Mouse (Mus musculus) thymus, adult 18-20 months (tissue): ENCODE measurements around the gene Ephx1.
"Not testable (repeated sequence)": the region's sequence is repeated elsewhere in the genome, so short reads cannot be mapped to it uniquely, and the experiment has no call there.

Experiments
- DNase-seq, 2 experiments: peaks; one replicate each; pipeline ENCODE4 v3.0.0; 2022; ENCODE audit warnings: mixed read lengths in 2 of 2

The Ephx1 gene

DNA sequence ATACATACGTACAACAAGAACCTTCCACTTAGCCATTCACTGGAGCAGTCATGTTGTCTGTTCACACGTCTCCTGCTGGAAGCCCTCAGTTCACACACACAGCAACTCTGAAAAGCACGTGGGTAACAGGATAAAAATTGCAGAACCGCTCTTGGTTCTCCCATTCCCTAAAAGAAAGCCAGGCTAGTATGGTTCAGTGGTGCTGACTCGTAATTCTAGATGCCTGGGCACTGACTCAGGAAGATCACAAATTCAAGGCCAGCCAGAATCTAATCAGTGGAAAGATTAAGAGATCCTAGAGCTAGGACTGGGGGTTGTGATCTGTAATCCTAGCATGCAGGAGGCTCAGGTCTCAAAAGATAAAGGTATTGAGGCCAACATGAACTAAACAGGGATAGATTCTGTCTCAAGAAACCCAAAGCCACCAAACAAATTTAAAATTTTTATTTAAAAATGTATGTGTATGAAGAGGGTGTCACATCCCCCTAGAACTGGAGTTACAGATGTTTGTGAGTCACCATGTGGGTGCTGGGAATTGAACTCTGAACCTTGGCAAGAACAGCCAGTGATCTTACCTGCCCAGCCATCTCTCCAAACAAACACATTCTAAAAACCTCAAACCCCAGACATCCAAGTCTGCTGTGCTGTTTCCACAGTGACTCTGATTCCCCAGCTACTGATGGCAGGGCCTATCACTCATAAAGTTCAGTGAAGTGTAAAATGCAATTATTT is at the start of gene Ephx1:
Gene Ephx1 (minus strand): TSS at position 149 of the 732 bp plus-strand sequence.
- no peak for DNase-seq

DNA sequence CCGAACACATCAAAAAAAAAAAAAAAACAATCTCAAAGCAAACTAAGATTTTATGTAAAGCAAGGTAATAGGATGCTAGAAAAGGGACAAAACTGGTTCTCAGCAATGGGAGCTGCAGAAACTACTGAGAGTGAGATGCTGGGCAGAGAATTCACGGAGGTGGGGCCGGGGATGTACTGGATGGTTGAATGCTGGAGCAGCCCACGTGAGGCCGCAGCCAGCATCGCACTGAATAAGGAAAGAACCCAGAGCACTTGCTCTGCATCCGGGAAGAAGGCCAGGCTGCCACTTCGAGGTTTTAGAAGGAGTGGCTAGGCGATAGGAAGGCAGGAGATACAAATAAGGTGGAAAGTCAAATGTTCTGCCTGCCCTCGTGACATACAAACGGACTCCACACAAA is 49.0 kb upstream of the Ephx1 start:
- no peak for DNase-seq

DNA sequence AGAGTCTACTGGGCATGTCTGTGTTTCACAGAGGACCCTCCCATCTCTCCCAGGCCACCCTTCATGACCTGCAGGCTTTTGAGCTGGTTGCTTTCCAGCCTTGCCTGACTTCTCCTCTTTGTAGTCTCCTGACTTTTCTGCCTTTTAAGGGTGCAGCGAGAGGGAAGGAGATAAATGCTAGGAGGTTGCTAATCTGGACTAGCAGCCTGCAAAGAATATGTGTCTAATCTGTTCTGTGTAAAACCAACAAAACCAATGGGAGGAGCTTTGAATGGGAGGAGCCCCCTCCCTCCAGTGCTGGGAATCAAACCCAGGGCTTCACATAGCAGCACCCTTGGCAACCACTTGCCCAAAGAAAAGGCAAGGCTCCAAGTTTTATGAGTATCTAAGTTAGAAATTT is 47.6 kb upstream of the Ephx1 start:
- DNase-seq = no peak

DNA sequence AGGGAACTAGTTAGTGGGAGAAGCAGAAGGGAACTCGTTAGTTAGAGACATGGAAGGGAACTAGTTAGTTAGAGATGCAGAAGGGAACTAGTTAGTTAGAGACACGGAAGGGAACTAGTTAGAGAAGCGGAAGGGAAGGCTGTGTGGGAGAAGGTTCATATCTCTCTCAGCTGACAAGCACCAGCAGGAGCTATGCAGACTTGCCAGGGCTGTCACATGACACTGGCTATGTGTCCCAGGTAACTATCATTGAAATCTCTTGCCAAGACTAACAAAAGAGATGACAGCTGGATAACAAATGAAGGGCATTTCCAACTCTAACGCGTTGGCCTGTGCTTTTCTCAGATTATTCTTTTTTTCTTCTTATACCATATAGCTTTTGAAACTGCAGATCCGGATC is 43.9 kb upstream of the Ephx1 start:
- no peak for DNase-seq

DNA sequence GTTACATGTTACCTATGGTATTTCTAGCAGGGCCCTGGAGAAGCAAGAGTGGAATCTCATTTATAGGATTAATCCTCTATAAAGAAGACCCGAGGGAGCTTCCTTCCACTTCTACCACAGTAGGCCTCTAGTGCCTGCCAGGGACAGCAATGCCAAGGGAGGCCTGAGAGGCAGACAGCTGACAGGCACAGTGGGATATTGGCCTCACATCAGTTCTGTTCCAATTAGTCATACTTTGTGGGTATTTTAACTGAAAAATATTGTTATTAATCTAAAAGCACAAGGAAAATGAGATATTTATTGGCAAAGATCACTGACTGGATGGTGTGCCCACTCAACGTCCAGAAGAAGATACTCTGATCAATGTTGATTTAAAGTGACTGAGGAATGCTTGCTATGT is 43.3 kb upstream of the Ephx1 start:
- DNase-seq = no peak

DNA sequence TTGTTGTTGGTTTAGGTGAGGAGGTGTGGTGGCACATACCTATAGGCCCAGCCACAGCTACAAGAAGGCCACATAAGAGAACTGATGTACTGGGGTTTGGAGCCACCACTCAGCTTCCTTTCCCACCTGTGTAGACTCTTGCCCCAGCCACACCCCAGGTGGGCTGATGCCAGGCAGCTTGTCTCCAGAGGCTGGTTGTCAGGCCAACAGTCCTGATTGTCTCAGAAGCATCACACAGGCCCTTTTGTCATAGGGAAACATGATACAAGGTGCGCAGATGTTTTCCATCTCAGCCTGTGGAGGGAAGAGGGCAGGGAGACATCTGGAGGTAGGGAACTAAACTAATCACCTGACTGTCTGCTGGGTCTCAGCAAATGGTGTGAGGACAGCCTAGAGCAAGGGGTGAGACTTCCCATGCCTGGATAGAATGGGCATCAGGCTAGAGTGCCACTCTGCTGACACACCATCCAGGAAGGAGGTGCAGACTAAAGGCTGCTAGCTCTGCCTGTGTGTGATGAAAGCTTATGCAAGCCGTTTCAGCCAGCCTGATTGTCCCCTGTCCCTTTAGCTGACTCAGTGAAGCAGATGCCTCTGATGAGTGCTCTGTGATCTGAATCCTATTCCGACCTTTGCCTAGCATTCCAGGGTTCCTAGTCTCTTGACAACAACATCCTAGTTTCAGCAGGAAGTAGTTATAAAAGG is 41.2 kb upstream of the Ephx1 start:
- DNase-seq = no peak

DNA sequence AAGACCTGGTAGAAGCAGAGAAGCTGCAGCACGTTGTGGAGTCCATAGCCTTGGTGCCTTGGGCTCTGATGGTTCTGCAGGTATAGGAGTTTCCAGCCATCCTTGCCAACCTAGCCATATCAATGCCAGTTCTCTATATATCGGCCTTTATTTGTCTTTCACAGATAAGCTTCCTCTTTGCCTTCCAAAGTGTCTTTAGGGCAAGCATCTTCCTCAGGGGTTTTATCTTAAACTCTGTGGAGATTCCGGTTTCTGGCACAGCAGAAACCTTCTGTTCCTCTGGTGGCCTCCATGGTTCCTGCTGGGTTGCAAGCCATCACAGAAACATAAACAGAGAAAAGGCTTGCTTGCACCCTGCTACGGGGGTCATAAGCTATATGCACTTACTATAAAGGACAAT is 32.2 kb upstream of the Ephx1 start:
- DNase-seq = no peak

- DNase-seq = no peak
These were observed 30.2 kb upstream of the Ephx1 start, which contains the start of gene 9130409I23Rik for GRCm38 (mm10) chr1:181050937-181051336. Gene 9130409I23Rik, plus strand, starts transcription at chr1:181051237.

- DNase-seq = no peak
These were observed 28.7 kb upstream of the Ephx1 start for GRCm38 (mm10) chr1:181049328-181049842.

DNA sequence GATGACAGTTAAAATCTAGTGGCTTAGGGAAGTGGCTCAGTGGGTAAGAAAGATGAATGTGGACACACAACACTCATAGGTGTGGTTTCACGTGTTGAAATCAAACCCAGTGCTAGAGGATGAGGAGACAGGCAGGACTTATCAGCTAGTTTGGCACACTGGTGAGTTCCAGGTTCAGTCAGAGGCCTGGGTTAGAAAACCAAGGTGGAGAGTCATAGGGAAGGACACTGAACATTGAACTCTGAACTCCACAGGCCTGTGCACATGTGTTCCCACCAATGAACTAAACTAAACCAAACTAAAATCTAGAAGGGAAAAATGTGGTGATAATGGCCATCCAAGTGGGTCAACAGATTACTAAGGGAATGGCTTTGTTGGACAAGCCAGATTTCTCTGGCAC is 26.8 kb upstream of the Ephx1 start:
- no peak for DNase-seq

GRCm38 (mm10) chr1:181039652-181040051 is 18.9 kb upstream of the Ephx1 start:
- no peak for DNase-seq

DNA sequence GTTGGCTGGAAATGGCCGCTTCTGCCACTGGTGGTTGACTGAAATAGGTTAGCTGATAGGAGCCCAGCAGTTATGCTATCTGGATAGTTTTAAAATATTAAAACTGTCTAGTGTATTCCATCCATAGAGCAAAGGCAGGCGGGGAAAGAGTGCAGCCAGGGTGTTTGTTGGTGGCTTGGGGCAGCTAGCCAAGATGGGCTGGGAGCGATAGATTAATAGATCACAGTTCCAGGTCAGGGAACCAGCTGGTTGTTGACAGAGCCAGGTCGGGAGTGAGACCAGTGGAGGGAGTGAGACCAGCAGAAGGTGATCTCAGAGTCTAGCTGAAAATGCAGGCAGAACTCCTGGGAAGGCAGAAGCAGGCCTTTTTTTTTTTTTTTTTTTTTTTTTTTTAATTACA is 16.9 kb upstream of the Ephx1 start:
- no peak for DNase-seq

DNA sequence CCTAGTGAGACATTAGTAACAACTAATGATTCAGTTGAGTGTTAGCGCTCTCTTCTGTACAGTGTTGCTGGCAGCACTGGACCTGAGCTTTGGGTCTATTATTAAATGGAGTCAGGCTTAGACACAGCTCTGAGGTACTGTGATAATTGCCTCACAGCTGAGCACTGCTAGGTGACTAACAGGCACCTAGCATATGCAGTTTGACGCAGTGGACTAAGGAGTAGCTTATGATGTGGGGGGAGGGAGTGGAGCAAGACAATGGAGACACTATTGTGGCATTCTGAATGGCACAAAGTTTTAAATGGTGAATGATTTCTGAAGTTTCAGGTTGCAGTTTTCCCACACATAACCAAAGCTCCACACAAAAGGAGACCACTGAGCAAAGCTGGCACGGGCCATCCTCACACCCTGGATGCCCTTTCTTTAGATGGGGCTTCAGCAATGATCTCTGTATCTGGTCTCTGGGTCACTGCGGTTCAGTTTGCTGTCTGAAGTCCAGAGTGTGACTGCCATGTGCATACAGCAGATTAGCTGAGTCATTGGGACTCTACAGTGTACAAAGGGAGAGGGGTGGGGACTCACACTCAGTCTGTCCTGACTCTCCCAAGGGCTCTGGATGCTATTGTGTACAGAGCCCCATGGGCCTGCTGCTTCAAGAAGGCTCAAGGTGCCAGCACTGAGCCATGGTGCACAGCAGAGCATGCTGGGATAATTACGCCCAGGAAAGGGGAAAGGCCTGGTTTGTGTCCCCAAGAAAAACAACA is 14.5 kb upstream of the Ephx1 start:
- DNase-seq = not testable (repeated sequence)

- peak; percentile 53 to 76 for DNase-seq
These were observed 1.6 kb upstream of the Ephx1 start for GRCm38 (mm10) chr1:181022265-181022664.

DNA sequence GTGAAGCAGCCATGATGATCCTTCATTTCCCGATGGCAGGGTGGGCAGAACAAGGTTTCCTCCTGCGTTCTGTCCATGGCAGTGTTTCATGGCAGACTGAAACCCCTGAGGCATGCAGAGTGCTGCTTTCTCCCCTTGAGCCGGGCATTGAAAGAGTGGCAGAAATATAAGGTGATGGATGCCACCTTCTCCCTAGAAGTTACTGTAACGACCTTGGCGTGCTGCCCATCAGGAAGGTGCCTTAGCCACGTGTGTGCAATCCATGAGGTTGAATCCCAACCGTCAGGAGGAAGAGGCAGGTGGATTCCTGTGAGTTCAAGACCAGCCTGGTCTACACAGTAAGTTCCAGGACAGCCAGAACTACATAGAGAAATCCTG is 773 bp upstream of the Ephx1 start:
- DNase-seq = no peak

- DNase-seq = no peak
These were observed 2.7 kb downstream of the Ephx1 start for GRCm38 (mm10) chr1:181017890-181018420.

DNA sequence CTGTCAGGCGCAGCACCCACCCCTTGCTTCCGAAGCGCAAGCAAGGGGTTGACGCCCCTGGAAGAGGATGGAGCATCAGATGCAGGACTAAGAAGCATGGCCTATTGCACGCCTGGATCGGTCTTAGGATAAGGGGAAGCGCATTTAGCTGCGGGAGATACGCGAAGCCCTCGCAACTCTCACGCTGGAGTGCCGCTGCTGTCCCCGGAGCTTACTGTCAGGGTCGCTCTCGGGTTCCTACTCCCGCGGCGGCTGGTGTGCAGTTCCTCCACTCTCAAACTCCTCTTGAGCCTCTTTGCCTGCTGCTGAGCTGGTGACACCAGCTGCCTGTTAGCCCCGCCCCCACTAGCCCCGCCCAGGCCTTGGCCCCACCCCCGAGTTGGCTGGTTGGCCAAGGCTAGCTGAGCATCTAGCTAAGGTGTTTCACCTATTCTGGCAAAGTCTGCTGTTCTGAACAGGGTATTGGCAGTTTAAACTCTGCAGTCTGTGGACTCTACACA is 3.4 kb downstream of the Ephx1 start:
- peak; percentile 78 to 83 for DNase-seq

GRCm38 (mm10) chr1:181016532-181017131 is 4.1 kb downstream of the Ephx1 start:
- DNase-seq = peak; percentile 55 to 76

GRCm38 (mm10) chr1:181016045-181016444 is 4.7 kb downstream of the Ephx1 start:
- no peak for DNase-seq

GRCm38 (mm10) chr1:181015558-181015957 is 5.1 kb downstream of the Ephx1 start:
- no peak for DNase-seq

GRCm38 (mm10) chr1:181014731-181015500 is 5.8 kb downstream of the Ephx1 start:
- DNase-seq = no peak

GRCm38 (mm10) chr1:181013446-181013845 is 7.3 kb downstream of the Ephx1 start:
- DNase-seq = no peak
